Mouse (Mus musculus) megakaryocyte, embryonic 14.5 days (primary cell): ENCODE measurements around the gene Tln2.

Experiments used
- FLI1 ChIP-seq: IDR thresholded peaks from 2 replicates; pipeline ENCODE4 v1.6.1; 2012; ENCODE audit warnings: low read length, inconsistent platforms, mixed read lengths
- GATA1 ChIP-seq: IDR thresholded peaks from 3 replicates; pipeline ENCODE4 v1.6.1; 2012; ENCODE audit warnings: mixed read lengths, low read length, inconsistent platforms, borderline replicate concordance

GRCm38 (mm10) chr9:67587111-67587510 lies 27.6 kb upstream of the Tln2 start:
- no peak for TF ChIP-seq GATA1
- no peak for TF ChIP-seq FLI1
